Mouse (Mus musculus) CH12.LX (cell line): Measurements from ENCODE around the gene Eefsec. TPM values are rescaled to one million over a fixed set of nuclear protein-coding genes. Genes with fewer than 3 reads are reported as not detected.

ENCODE experiments used
- DNase-seq: peaks from one replicate; pipeline ENCODE4 v3.0.0-alpha.2; 2013; ENCODE audit errors: extremely low read depth
- H3K27ac ChIP-seq: 2 replicates; pipeline ENCODE4 v1.5.1; 2012; ENCODE audit warnings: low read depth, mild to moderate bottlenecking, control low read depth, moderate library complexity; ENCODE audit not compliant: insufficient read depth
- H3K27me3 ChIP-seq: replicated peaks from 2 replicates; pipeline ENCODE3; 2012; ENCODE audit warnings: inconsistent platforms
- H3K36me3 ChIP-seq, 2 experiments: replicated peaks in 1 of 2; 2 replicates each; pipeline versions ENCODE3 to v1.6.1; 2012; ENCODE audit warnings: inconsistent platforms in 1 of 2, low read length in 1 of 2, mild to moderate bottlenecking in 1 of 2, mixed read lengths in 1 of 2, moderate library complexity in 1 of 2; ENCODE audit not compliant: control insufficient read depth in 1 of 2, insufficient read depth in 1 of 2
- H3K4me1 ChIP-seq, 2 experiments: 2 replicates each; pipeline ENCODE4 v1.6.1; 2012; ENCODE audit warnings: inconsistent platforms in 1 of 2, moderate library complexity in 1 of 2; ENCODE audit not compliant: insufficient read depth in 2 of 2, control insufficient read depth in 1 of 2
- H3K4me2 ChIP-seq: 2 replicates; pipeline ENCODE4 v1.6.1; 2012; ENCODE audit warnings: low read depth, mild to moderate bottlenecking, control low read depth; ENCODE audit not compliant: poor library complexity, insufficient read depth, severe bottlenecking
- H3K4me3 ChIP-seq, 3 experiments: fragments of 150-350 bp in 1 of 3; sonication (generic) in 1 of 3; replicated peaks in 1 of 3; 2 replicates each; pipeline versions ENCODE3 to v1.5.1; 2011 to 2012; ENCODE audit warnings: low read depth in 2 of 3, low read length in 2 of 3, mild to moderate bottlenecking in 2 of 3, moderate library complexity in 2 of 3, control low read depth in 1 of 3, improper control_type of control experiment in 1 of 3, inconsistent platforms in 1 of 3, mixed read lengths in 1 of 3; ENCODE audit not compliant: poor library complexity in 1 of 3
- H3K79me2 ChIP-seq: replicated peaks from 2 replicates; pipeline ENCODE4 v1.6.1; 2012; ENCODE audit warnings: mild to moderate bottlenecking, moderate library complexity; ENCODE audit not compliant: control insufficient read depth, poor library complexity, insufficient read depth, severe bottlenecking; ENCODE audit errors: extremely low read depth
- H3K9ac ChIP-seq: 2 replicates; pipeline ENCODE4 v1.6.1; 2012; ENCODE audit warnings: low read depth, mild to moderate bottlenecking, control low read depth, moderate library complexity; ENCODE audit not compliant: insufficient read depth
- H3K9me3 ChIP-seq: replicated peaks from 2 replicates; pipeline ENCODE3; 2012; ENCODE audit warnings: low read length, inconsistent platforms, mixed read lengths
- CHD1 ChIP-seq: IDR thresholded peaks from 2 replicates; pipeline ENCODE4 v1.6.1; 2012; ENCODE audit warnings: low read depth, low read length, improper control_type of control experiment, inconsistent platforms
- CTCF ChIP-seq, 2 experiments: IDR thresholded peaks in 1 of 2; conservative IDR thresholded peaks in 1 of 2; 2 replicates each; pipeline ENCODE4 v1.5.1; 2011 to 2012; ENCODE audit warnings: low read depth in 2 of 2, low read length in 2 of 2, improper control_type of control experiment in 1 of 2, inconsistent platforms in 1 of 2, mild to moderate bottlenecking in 1 of 2, moderate library complexity in 1 of 2
- EP300 ChIP-seq: IDR thresholded peaks from 2 replicates; pipeline ENCODE4 v1.6.1; 2011; ENCODE audit warnings: low read length, improper control_type of control experiment
- JUND ChIP-seq: conservative IDR thresholded peaks from 2 replicates; pipeline ENCODE4 v1.6.1; 2011; ENCODE audit warnings: low read depth, low read length, improper control_type of control experiment
- MEF2A ChIP-seq: IDR thresholded peaks from 2 replicates; pipeline ENCODE4 v1.6.1; 2014; ENCODE audit warnings: low read depth, mild to moderate bottlenecking, inconsistent platforms, low read length, improper control_type of control experiment, borderline replicate concordance
- MXI1 ChIP-seq: IDR thresholded peaks from 2 replicates; pipeline ENCODE4 v1.6.1; 2011; ENCODE audit warnings: mild to moderate bottlenecking, low read depth, low read length, improper control_type of control experiment
- RAD21 ChIP-seq: IDR thresholded peaks from 2 replicates; pipeline ENCODE4 v1.6.1; 2011; ENCODE audit warnings: low read depth, mild to moderate bottlenecking, low read length, improper control_type of control experiment, moderate library complexity
- RCOR1 ChIP-seq: conservative IDR thresholded peaks from 2 replicates; pipeline ENCODE4 v1.6.1; 2012; ENCODE audit warnings: low read depth, mild to moderate bottlenecking, inconsistent platforms, low read length, improper control_type of control experiment
- SMC3 ChIP-seq: IDR thresholded peaks from 2 replicates; pipeline ENCODE4 v1.6.1; 2011; ENCODE audit warnings: low read depth, low read length, improper control_type of control experiment
- TBP ChIP-seq: conservative IDR thresholded peaks from 2 replicates; pipeline ENCODE4 v1.6.1; 2011; ENCODE audit warnings: low read depth, low read length, improper control_type of control experiment
- USF1 ChIP-seq: IDR thresholded peaks from 2 replicates; pipeline ENCODE4 v1.6.1; 2014; ENCODE audit warnings: low read depth, mild to moderate bottlenecking, inconsistent platforms, low read length, improper control_type of control experiment
- dilution Hi-C: fragments of 300-500 bp; cut with MboI; formaldehyde crosslinking; loops from 2 replicates; pipeline ENCODE4 v1.14.3; 2020; ENCODE audit warnings: low sequenced_read_pairs; ENCODE audit not compliant: extremely low pct_unique_long_range_greater_than_20kb, extremely low pct_ligation_motif_present
- in situ Hi-C: fragments of 300-500 bp; cut with MboI; formaldehyde crosslinking; loops from 3 replicates; pipeline ENCODE4 v1.14.3; 2019; ENCODE audit warnings: low sequenced_read_pairs, low pct_ligation_motif_present, low pct_unique_long_range_greater_than_20kb, mixed read lengths
- polyA plus RNA-seq: library from polyadenylated mRNA; unstranded; fragments of >175 nt; gene quantifications from 2 replicates; pipeline ENCODE4 v1.2.1, GENCODE M21; 2012; ENCODE audit warnings: low read depth; ENCODE audit not compliant: insufficient read length
- total RNA-seq, 2 experiments: library from RNA; depleted of rRNA; stranded (reverse); fragments of 300-350 nt in 1 of 2; fragments of >200 nt in 1 of 2; gene quantifications; 2 replicates each; pipeline ENCODE4 v1.2.3; 2012 to 2014

The Eefsec gene
- total and polyA plus RNA-seq, 3 experiments: 26.2 to 48.8 (median 32.1) TPM

GRCm38 (mm10) chr6:88242604-88243003, 203.7 kb downstream of the Eefsec start:
- Histone ChIP-seq H3K9me3 (no peaks in the 10 kb centered on the region), H3K4me1 (no peaks in the 10 kb centered on the region; a peak in 1 of 4 replicates), H3K79me2 (no peaks in the 10 kb centered on the region)
- peak; percentile 57 for TF ChIP-seq SMC3
- TF ChIP-seq TBP: no peak
- peak in 1 of 2 experiments; percentile 60; a peak in 2 of 4 replicates for TF ChIP-seq CTCF (conservative IDR thresholded peaks at IDR 0.05 in 1 of 2, IDR thresholded peaks at IDR 0.05 in 1 of 2; ENCODE audit: low read depth in 2 of 2, low read length in 2 of 2)
- TF ChIP-seq RAD21: peak; percentile 44
- TF ChIP-seq, all 38 proteins: peak for 3
- H3K27me3 ChIP-seq: peaks cover 6% of the 10 kb centered on the region
- no peaks in the 10 kb centered on the region for H3K36me3 ChIP-seq
- no peak for DNase-seq
- in situ Hi-C loops: no loop called here
- H3K9ac ChIP-seq: no peak overlapping the region
- H3K4me2 ChIP-seq: no peak overlapping the region
- H3K27ac ChIP-seq: no peak overlapping the region
- dilution Hi-C loops: no loop called here
- no peak overlapping the region for H3K4me3 ChIP-seq

- dilution Hi-C loops: no loop called here
- no peaks in the 10 kb centered on the region for H3K79me2 ChIP-seq
- no peak overlapping the region for H3K27ac ChIP-seq
- DNase-seq: no peak
- no peaks in the 10 kb centered on the region; a peak in 1 of 4 replicates for H3K4me1 ChIP-seq
- H3K4me3 ChIP-seq: no peak overlapping the region
- no peaks in the 10 kb centered on the region for H3K36me3 ChIP-seq
- H3K4me2 ChIP-seq: no peak overlapping the region
- H3K9ac ChIP-seq: no peak overlapping the region
- in situ Hi-C loops: loop anchor here (10.0 kb wide), 1 partner anchor 52 kb away; no protein-coding TSS in a partner anchor
- H3K9me3 ChIP-seq: no peaks in the 10 kb centered on the region
- peaks cover 45% of the 10 kb centered on the region for H3K27me3 ChIP-seq
- TF ChIP-seq EP300 (no peak), MEF2A (no peak), JUND (no peak), USF1 (no peak), MXI1 (no peak), RCOR1 (no peak), CHD1 (no peak)
Measured at GRCm38 (mm10) chr6:88236513-88236912, 209.8 kb downstream of the Eefsec start.

GRCm38 (mm10) chr6:88235983-88236382, 210.4 kb downstream of the Eefsec start:
- H3K79me2 ChIP-seq: no peaks in the 10 kb centered on the region
- H3K4me3 ChIP-seq: no peak overlapping the region
- TF ChIP-seq CTCF (conservative IDR thresholded peaks at IDR 0.05 in 1 of 2, IDR thresholded peaks at IDR 0.05 in 1 of 2; ENCODE audit: low read depth in 2 of 2, low read length in 2 of 2): no peak
- no peak for TF ChIP-seq TBP
- DNase-seq: no peak
- no peaks in the 10 kb centered on the region for H3K9me3 ChIP-seq
- H3K36me3 ChIP-seq: no peaks in the 10 kb centered on the region
- H3K4me1 ChIP-seq: no peaks in the 10 kb centered on the region; a peak in 1 of 4 replicates
- in situ Hi-C loops: loop anchor here (10.0 kb wide), 1 partner anchor 51 kb away; no protein-coding TSS in a partner anchor
- H3K4me2 ChIP-seq: no peak overlapping the region
- H3K27me3 ChIP-seq: peaks cover 48% of the 10 kb centered on the region
- dilution Hi-C loops: no loop called here
- H3K27ac ChIP-seq: no peak overlapping the region
- no peak overlapping the region for H3K9ac ChIP-seq
